In the genomic region with DNA sequence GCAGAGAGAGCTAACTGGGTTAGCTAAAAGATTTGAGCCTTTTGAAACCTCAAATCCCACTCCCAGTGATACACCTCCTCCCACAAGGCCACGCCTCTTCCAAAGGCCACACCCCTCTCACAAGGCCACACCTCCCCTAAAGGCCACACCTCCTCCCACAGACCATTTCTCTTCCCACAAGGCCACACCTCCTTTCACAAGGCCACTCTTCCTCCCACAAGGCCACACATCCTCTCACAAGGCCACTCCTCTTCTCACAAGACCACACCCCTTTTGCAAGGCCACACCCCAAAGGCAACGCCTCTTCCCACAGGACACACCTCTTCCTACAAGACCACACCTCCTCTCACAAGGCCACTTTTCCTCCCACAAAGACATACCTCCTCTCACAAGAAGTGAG, we compare ENCODE assay signal across 13 mouse cellular contexts. TPM values are rescaled to one million over a fixed set of nuclear protein-coding genes. Genes with fewer than 3 reads are reported as not detected.
DNase-seq lines count a peak whose midpoint lies in the region; ATAC-seq and TF ChIP-seq lines count a peak whose summit lies in the region.
"Had no signal": no experiment of that assay in that cellular context is flagged by ENCODE, and none has a peak within 500 bp of the region (broad histone marks: within the 10 kb centered on the region; RNA-seq: fewer than 3 reads in every experiment).

No protein-coding gene starts in this region.

- peak; percentile 21 for DNase-seq in ovary, postnatal 36 days (ENCODE audit: low spot score)
- no peak for DNase-seq in ovary, adult 18-20 months (ENCODE audit: low spot score)
- peak; percentile 49 for DNase-seq in MEL-GATA-1-ER (ENCODE audit: extremely low read depth, low read depth)
- DNase-seq in left cerebral cortex, adult 9 months (ENCODE audit: low spot score in 2 of 2) = no peak
- DNase-seq in left cerebral cortex, postnatal 4 days = no peak
- DNase-seq: cerebellum, adult 18-20 months; kidney, adult 18-20 months had no signal

- H3K27ac ChIP-seq in testis, adult 2 months (ENCODE audit: control insufficient read depth, insufficient read depth, low read depth, low read length) = no peak overlapping the region
- H3K27ac ChIP-seq: heart, embryonic 10.5 days; limb, embryonic 15.5 days; midbrain, embryonic 13.5 days had no signal

- TF ChIP-seq POLR2A in testis, adult 2 months (IDR thresholded peaks at IDR 0.05; ENCODE audit: control insufficient read depth, low read depth, low read length) = no peak; the same call in 1 of the 2 replicates

- TF ChIP-seq CTCF in testis, adult 2 months (IDR thresholded peaks at IDR 0.05; ENCODE audit: control insufficient read depth, insufficient read depth, insufficient replicate concordance, low read depth, low read length) = no peak

- H3K4me1 ChIP-seq in testis, adult 2 months (ENCODE audit: control insufficient read depth, insufficient read depth, low read length) = peaks cover 26% of the 10 kb centered on the region

- intact Hi-C loops in left cerebral cortex, postnatal 4 days (cut with DNase I) = loop anchor here (5.0 kb wide), 1 partner anchor 55 kb away; no protein-coding TSS in a partner anchor

- peak overlapping the region; percentile 69 for H3K4me3 ChIP-seq in testis, adult 2 months (ENCODE audit: control insufficient read depth, low read depth, low read length)
- H3K4me3 ChIP-seq: erythroblast, embryonic 14.5 days; heart, embryonic 10.5 days; limb, embryonic 15.5 days; midbrain, embryonic 13.5 days had no signal

- H3K36me3 ChIP-seq in testis, adult 2 months (ENCODE audit: control insufficient read depth, insufficient read depth, low read length) = no peaks in the 10 kb centered on the region
- H3K36me3 ChIP-seq: heart, embryonic 10.5 days; limb, embryonic 15.5 days had no signal

- H3K27me3 ChIP-seq in testis, adult 2 months (ENCODE audit: control insufficient read depth, insufficient read depth, low read length) = peaks cover 5% of the 10 kb centered on the region; the same call in 1 of the 2 replicates

- ATAC-seq in common myeloid progenitor, adult 5-6 weeks (replicated peaks; ENCODE audit: low read depth, poor library complexity, severe bottlenecking) = peak; percentile 23
- ATAC-seq: midbrain, embryonic 13.5 days had no signal

RNA-seq across cellular contexts. Expression of gene Rasal1, which starts 28.9 kb away (rescaled TPM):
- 1.0 and 1.1 TPM in 2 replicates for total RNA-seq in common myeloid progenitor, adult 5-6 weeks (2017)
- polyA plus RNA-seq in testis, adult 2 months (2012; rRNA removed) = 20.0 and 20.9 TPM in 2 replicates
- 10 to 100 TPM; 42.2 to 54.6 TPM for total RNA-seq in left cerebral cortex, postnatal 4 days (2021)

RNA-seq across cellular contexts. Expression of gene Dtx1, which starts 34.2 kb away (rescaled TPM):
- not detected in 2 replicates for total RNA-seq in common myeloid progenitor, adult 5-6 weeks (2017)
- 38.6 and 46.0 TPM in 2 replicates for polyA plus RNA-seq in testis, adult 2 months (2012; rRNA removed)
- 100 to 1,000 TPM; 122 to 124 TPM for total RNA-seq in left cerebral cortex, postnatal 4 days (2021)
- polyA plus RNA-seq: erythroblast, embryonic 14.5 days had no signal

RNA-seq across cellular contexts. Expression of gene Cfap73, which starts 43.5 kb away (rescaled TPM):
- total RNA-seq in common myeloid progenitor, adult 5-6 weeks (2017) = not detected in 2 replicates
- polyA plus RNA-seq in testis, adult 2 months (2012; rRNA removed) = 6.4 and 7.8 TPM in 2 replicates
- under 1 TPM in 1 of 2 experiments, not detected in 1; 0.40 TPM for total RNA-seq in left cerebral cortex, postnatal 4 days (2021)
- polyA plus RNA-seq: erythroblast, embryonic 14.5 days; limb, embryonic 15.5 days; midbrain, embryonic 13.5 days had no signal

Comparison
In these comparisons a context has a peak if more than half of its experiments do, and no peak if none do; other contexts are left out.
1. DNase-seq: peak in ovary, postnatal 36 days (single experiment) and MEL-GATA-1-ER (single experiment); none in ovary, adult 18-20 months (single experiment), left cerebral cortex, adult 9 months (0 of 2) and left cerebral cortex, postnatal 4 days (single experiment).
2. RNA of gene Rasal1, which starts 28.9 kb away (total RNA-seq): 42.2 to 54.6 TPM in left cerebral cortex, postnatal 4 days; 1.0 to 1.1 TPM in common myeloid progenitor, adult 5-6 weeks; every median in the first group is over 10 times any median in the second.
3. RNA of gene Dtx1, which starts 34.2 kb away (total RNA-seq): 122 to 124 TPM in left cerebral cortex, postnatal 4 days; not detected in common myeloid progenitor, adult 5-6 weeks; every median in the first group is over 100 times any median in the second.